Mouse (Mus musculus) CD4-positive, CD25-positive, alpha-beta regulatory T cell (primary cell): ENCODE results near the gene Erich3. TPM values are rescaled to one million over a fixed set of nuclear protein-coding genes. Genes with fewer than 3 reads are reported as not detected.

ENCODE experiments used
- polyA plus RNA-seq: library from polyadenylated mRNA; unstranded; fragments of 100-300 nt; shearing (Covaris generic); gene quantifications from one replicate; pipeline ENCODE4 v1.2.1, GENCODE M21; 2017

Erich3 gene
- polyA plus RNA-seq, result 0.37 TPM

DNA sequence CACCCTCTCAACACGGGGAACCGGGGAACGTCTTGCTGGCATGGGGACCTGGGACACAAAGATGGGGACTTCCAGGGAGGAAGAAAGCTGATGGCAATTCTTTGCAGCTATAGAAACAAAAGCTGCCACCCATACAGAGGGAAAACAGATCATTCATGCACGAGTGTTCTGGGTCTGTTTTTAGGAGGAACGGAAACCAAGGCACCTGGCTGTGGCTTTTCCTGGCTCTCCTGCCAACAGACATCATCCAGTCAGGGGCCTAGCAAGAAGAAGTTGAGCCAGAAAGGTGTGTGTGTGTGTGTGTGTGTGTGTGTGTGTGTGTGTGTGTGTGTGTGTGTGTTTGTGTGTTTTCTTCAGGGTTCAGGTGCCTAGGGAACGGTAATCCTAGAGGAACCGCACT, at the start of gene Erich3:
Gene Erich3 (plus strand): TSS at position 315 of the 400 bp plus-strand sequence.

Other genes starting within 250 kb of the Erich3 start
- 3.2 TPM for gene Cryz, start 67.1 kb upstream of the Erich3 start, polyA plus RNA-seq
- gene Tyw3, start 66.8 kb upstream of the Erich3 start, polyA plus RNA-seq, result 5.8 TPM